Mouse (Mus musculus) midbrain, embryonic 16.5 days (tissue): ENCODE measurements around the gene Stx1b. TPM values are rescaled to one million over a fixed set of nuclear protein-coding genes. Genes with fewer than 3 reads are reported as not detected.

Source experiments
- ATAC-seq: fragments of 200-750 bp; cut with Nextera tagmentation; 2 replicates; pipeline ENCODE4 v1.8.0; 2017; ENCODE audit warnings: moderate TSS enrichment
- H3K27ac ChIP-seq: fragments of 300-500 bp; sonication (generic); 2 replicates; pipeline ENCODE4 v1.5.1; 2014; ENCODE audit warnings: mild to moderate bottlenecking, low read length, mixed read lengths
- H3K27me3 ChIP-seq: fragments of 300-500 bp; sonication (generic); 2 replicates; pipeline ENCODE4 v1.6.1; 2014; ENCODE audit warnings: low read depth, low read length, mixed read lengths; ENCODE audit not compliant: control insufficient read depth, insufficient read depth
- H3K36me3 ChIP-seq: fragments of 300-500 bp; sonication (generic); 2 replicates; pipeline ENCODE4 v1.6.1; 2014; ENCODE audit warnings: mild to moderate bottlenecking, low read length, moderate library complexity, mixed read lengths; ENCODE audit not compliant: control insufficient read depth, insufficient read depth
- H3K4me1 ChIP-seq: fragments of 300-500 bp; sonication (generic); 2 replicates; pipeline ENCODE4 v1.6.1; 2014; ENCODE audit warnings: mild to moderate bottlenecking, low read length, mixed read lengths; ENCODE audit not compliant: control insufficient read depth, insufficient read depth
- H3K4me2 ChIP-seq: fragments of 300-500 bp; sonication (generic); 2 replicates; pipeline ENCODE4 v1.6.1; 2014; ENCODE audit warnings: mild to moderate bottlenecking, low read length, mixed read lengths
- H3K4me3 ChIP-seq: fragments of 300-500 bp; sonication (generic); 2 replicates; pipeline ENCODE4 v1.5.1; 2014; ENCODE audit warnings: low read depth, mild to moderate bottlenecking, low read length, moderate library complexity, mixed read lengths
- H3K9ac ChIP-seq: fragments of 300-500 bp; sonication (generic); 2 replicates; pipeline ENCODE4 v1.6.1; 2014; ENCODE audit warnings: low read depth, low read length, mixed read lengths
- H3K9me3 ChIP-seq: fragments of 300-500 bp; sonication (generic); replicated peaks from 2 replicates; pipeline ENCODE4 v1.6.1; 2014; ENCODE audit warnings: mild to moderate bottlenecking, low read length, mixed read lengths; ENCODE audit not compliant: control insufficient read depth, poor library complexity, severe bottlenecking
- WGBS: fragments of 180-500 bp; shearing (Covaris S2); extraction: QIAGEN DNeasy Blood & Tissue Kit; methylation state at CpG from one replicate; pipeline ENCODE4 v1.1.7; 2014; 5-methylcytosine and 5-hydroxymethylcytosine counted together
- polyA plus RNA-seq: library from polyadenylated mRNA; unstranded; fragments of >200 nt; fragmentation: Nextera tagmentation; extraction: Ambion mirVana; gene quantifications from 2 replicates; pipeline ENCODE4 v1.2.1, GENCODE M21; 2015

The Stx1b gene
- 66.5 and 82.2 TPM in 2 replicates for polyA plus RNA-seq

- Histone ChIP-seq H3K4me3 (peak within 1 kb of the TSS; percentile 85), H3K27me3 (no peaks in the 10 kb centered on the region)
- 3% methylated on average over 32 of the region's 38 CpGs for WGBS
Measured at GRCm38 (mm10) chr7:127824176-127824871, at the start of gene Stx1b, which contains the start of gene Stx4a. Gene Stx1b (minus strand): TSS chr7:127824549. Gene Stx4a (plus strand): TSS chr7:127824294.

DNA sequence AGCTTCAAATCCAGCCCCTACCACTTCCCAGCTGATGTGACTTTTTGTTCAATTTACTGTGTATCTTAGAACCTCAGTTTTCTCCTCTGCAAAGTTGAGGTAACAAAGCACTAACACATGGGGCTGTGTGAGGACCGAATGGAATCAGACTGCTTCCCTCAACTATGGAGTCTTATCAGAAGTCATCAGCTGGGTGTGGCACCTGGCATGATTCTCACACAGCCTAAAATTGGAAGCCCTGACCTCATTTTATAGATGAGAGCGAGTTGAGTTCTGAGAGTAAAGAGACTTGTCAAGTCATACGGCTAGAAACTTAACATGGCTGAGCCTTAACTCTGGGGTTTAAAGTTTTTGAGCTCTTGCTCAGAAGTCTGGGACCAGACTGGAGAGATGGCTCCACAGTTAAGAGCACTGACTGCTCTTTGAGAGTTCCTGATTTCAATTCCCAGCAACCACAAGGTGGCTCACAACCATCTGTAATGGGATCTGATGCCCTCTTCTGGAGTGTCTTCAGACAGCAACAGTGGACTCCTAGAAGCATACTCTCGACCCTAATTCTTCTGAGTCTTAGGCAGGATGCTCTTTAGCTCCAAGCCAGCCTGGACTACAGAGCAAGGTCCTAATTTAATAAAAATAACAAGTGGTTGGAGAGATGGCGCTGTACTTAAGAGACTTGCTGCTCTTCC lies 45.9 kb upstream of the Stx1b start:
- H3K36me3 ChIP-seq: peaks cover 30% of the 10 kb centered on the region
- H3K4me3 ChIP-seq: no peak overlapping the region
- 83% methylated on average over 5 of the region's 5 CpGs for WGBS
- no peak for ATAC-seq
- H3K27ac ChIP-seq: no peak overlapping the region
- no peak overlapping the region for H3K4me2 ChIP-seq
- no peaks in the 10 kb centered on the region for H3K27me3 ChIP-seq
- peaks cover 17% of the 10 kb centered on the region for H3K4me1 ChIP-seq
- H3K9me3 ChIP-seq: no peaks in the 10 kb centered on the region
- H3K9ac ChIP-seq: no peak overlapping the region

More at GRCm38 (mm10) chr7:127824176-127824871, at the start of gene Stx1b, which contains the start of gene Stx4a:
- Histone ChIP-seq H3K36me3 (no peaks in the 10 kb centered on the region), H3K4me2 (peak within 1 kb of the TSS; percentile 89), H3K9ac (peak within 1 kb of the TSS; percentile 98), H3K4me1 (peaks cover 26% of the 10 kb centered on the region), H3K27ac (peak within 1 kb of the TSS; percentile 91), H3K9me3 (no peaks in the 10 kb centered on the region)
- ATAC-seq: peak; percentile 91

DNA sequence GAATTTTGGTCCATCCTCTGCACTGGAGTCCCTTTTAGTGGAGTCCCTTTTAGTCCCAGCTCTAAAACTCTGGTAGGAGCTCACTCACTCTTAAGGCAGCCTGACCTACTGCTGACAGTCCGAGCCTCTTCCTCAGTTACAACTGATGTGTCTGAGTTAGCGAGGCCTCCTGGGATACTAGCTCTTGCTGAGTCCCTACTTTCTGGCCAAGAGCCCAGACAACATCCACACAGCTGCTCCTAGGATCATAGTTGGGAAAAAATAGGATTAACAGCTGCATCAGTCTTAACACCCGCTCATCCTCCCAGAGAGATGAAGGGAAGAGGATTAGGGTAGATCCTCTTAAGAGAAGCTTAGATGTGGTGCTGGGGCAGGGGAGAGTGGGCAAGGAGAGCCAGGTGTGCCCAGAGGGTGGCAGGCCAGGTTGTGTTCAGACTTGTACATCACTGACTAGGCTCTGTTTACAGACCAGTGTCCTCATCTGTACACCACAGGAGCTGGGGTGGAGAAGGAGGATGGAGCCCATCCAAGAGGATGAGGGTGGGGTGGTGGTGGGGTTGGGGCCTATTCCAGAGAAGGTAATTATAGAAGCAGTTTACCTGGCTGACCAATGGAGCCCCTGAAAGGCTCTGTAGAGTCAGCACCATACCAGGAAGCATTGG lies 44.9 kb upstream of the Stx1b start:
- Histone ChIP-seq H3K9me3 (no peaks in the 10 kb centered on the region), H3K27ac (no peak overlapping the region), H3K4me3 (no peak overlapping the region), H3K9ac (no peak overlapping the region), H3K4me1 (peaks cover 13% of the 10 kb centered on the region), H3K36me3 (peaks cover 34% of the 10 kb centered on the region), H3K27me3 (no peaks in the 10 kb centered on the region), H3K4me2 (no peak overlapping the region)
- WGBS: 49% methylated on average over 3 of the region's 3 CpGs
- peak; percentile 32; the same call in 1 of the 2 replicates for ATAC-seq

DNA sequence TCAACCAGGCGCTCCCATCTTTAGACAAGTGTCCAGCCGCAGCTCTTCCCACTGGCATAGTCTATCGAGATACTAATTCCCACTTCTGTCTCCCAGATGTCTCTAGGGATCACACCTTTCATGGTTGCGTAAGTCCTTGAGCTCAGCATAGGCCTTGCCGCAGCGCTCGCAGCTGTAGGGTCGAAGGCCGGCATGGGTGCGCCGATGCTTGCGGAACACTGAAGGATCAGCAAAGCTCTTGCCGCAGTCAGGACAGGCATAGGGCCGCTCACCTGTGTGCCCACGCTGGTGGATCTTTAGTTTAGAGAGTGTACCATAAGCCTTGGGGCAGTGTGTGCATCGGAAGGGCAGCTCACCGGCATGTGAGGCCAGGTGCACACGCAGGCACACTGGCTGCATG lies 43.3 kb upstream of the Stx1b start:
- peaks cover 35% of the 10 kb centered on the region for H3K36me3 ChIP-seq
- no peak overlapping the region for H3K4me2 ChIP-seq

DNA sequence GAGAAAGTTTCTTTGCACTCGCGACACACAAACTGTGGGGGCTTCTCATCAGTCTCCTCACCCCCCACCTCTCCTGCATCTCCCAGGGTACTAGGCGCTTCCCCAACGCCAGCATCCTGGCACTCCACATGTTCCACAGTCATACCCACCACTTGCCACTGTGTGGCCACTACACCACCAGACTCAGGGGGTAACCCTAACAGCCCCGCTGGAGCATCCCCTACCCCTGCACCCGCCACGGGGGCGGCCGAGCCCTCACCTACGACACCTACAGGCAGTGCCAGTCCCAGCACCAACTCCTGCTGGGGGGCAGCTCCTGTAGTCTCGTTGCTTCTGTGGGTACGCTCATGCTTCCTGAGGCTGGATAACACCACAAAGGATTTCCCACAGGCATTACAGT lies 42.1 kb upstream of the Stx1b start:
- Histone ChIP-seq H3K4me1 (no peaks in the 10 kb centered on the region; the same call in 1 of the 2 replicates), H3K27me3 (no peaks in the 10 kb centered on the region), H3K36me3 (peaks cover 35% of the 10 kb centered on the region), H3K27ac (no peak overlapping the region), H3K4me2 (no peak overlapping the region), H3K9me3 (no peaks in the 10 kb centered on the region), H3K4me3 (no peak overlapping the region), H3K9ac (no peak overlapping the region)
- 92% methylated on average over 12 of the region's 12 CpGs for WGBS
- ATAC-seq: peak; percentile 55; the same call in 1 of the 2 replicates

More for the DNA sequence above, 43.3 kb upstream of the Stx1b start:
- no peak for ATAC-seq
- H3K9me3 ChIP-seq: no peaks in the 10 kb centered on the region
- H3K4me1 ChIP-seq: no peaks in the 10 kb centered on the region; the same call in 1 of the 2 replicates
- H3K4me3 ChIP-seq: no peak overlapping the region
- no peak overlapping the region for H3K27ac ChIP-seq
- H3K9ac ChIP-seq: no peak overlapping the region
- WGBS: 96% methylated on average over 18 of the region's 18 CpGs
- no peaks in the 10 kb centered on the region for H3K27me3 ChIP-seq

GRCm38 (mm10) chr7:127858258-127858657 lies 33.9 kb upstream of the Stx1b start:
- 95% methylated on average over 6 of the region's 6 CpGs for WGBS
- no peaks in the 10 kb centered on the region for H3K36me3 ChIP-seq
- H3K27ac ChIP-seq: no peak overlapping the region
- no peaks in the 10 kb centered on the region for H3K9me3 ChIP-seq
- no peak overlapping the region for H3K9ac ChIP-seq
- no peak for ATAC-seq
- no peaks in the 10 kb centered on the region for H3K27me3 ChIP-seq
- H3K4me3 ChIP-seq: no peak overlapping the region
- H3K4me2 ChIP-seq: no peak overlapping the region
- no peaks in the 10 kb centered on the region for H3K4me1 ChIP-seq

DNA sequence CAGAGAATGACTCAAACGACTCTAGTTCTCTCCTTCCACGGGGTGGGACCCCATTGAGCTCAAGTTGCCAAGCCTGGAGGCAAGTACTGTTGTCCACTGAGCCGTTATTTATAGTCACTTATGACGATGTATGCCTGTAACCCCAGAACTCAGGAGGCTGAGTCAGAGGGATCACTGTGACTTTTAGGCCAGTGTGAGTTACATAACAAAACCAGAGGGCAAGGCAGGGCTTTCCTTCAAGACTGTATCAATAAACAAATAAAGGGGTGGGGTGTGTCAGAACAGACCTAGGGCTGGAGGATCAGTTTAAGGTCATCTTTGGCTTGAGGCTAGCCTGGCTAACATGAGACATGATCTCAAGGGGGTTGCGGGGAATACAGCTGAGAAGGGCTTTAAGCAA lies 26.6 kb upstream of the Stx1b start:
- no peaks in the 10 kb centered on the region for H3K9me3 ChIP-seq
- no peak overlapping the region for H3K9ac ChIP-seq
- H3K4me2 ChIP-seq: no peak overlapping the region
- WGBS: 77% methylated on average over 5 of the region's 5 CpGs
- no peaks in the 10 kb centered on the region for H3K27me3 ChIP-seq
- no peak overlapping the region for H3K27ac ChIP-seq
- ATAC-seq: no peak
- H3K36me3 ChIP-seq: no peaks in the 10 kb centered on the region
- no peak overlapping the region for H3K4me3 ChIP-seq
- H3K4me1 ChIP-seq: no peaks in the 10 kb centered on the region

- ATAC-seq: no peak
- no peak overlapping the region for H3K27ac ChIP-seq
- WGBS: 80% methylated on average over 6 of the region's 6 CpGs
Measured at GRCm38 (mm10) chr7:127849973-127850875, 25.9 kb upstream of the Stx1b start.

More at GRCm38 (mm10) chr7:127849973-127850875, 25.9 kb upstream of the Stx1b start:
- no peaks in the 10 kb centered on the region for H3K36me3 ChIP-seq
- no peak overlapping the region for H3K9ac ChIP-seq
- H3K9me3 ChIP-seq: no peaks in the 10 kb centered on the region
- H3K4me1 ChIP-seq: no peaks in the 10 kb centered on the region
- no peaks in the 10 kb centered on the region for H3K27me3 ChIP-seq
- no peak overlapping the region for H3K4me2 ChIP-seq
- H3K4me3 ChIP-seq: no peak overlapping the region
